Mouse (Mus musculus) gastrocnemius, adult 8-10 months (tissue): Measurements from ENCODE around the gene Cabp7. TPM values are rescaled to one million over a fixed set of nuclear protein-coding genes. Genes with fewer than 3 reads are reported as not detected.

Experiments
- DNase-seq, 2 experiments: peaks; one replicate each; pipeline ENCODE4 v3.0.0; 2022; ENCODE audit warnings: low spot score in 2 of 2
- total RNA-seq, 4 experiments: library from RNA; stranded (reverse); gene quantifications; 2 replicates each; pipeline ENCODE4 v1.2.4; 2022

Gene Cabp7
- total RNA-seq, 4 experiments from 2014 or later, result 0.10 to 0.12 TPM; not detected in 2

GRCm38 (mm10) chr11:4705178-4705577 is 41.4 kb downstream of the Cabp7 start:
- DNase-seq, result no peak

GRCm38 (mm10) chr11:4704072-4704964 is 42.3 kb downstream of the Cabp7 start, which contains the start of the genes Uqcr10 and Zmat5:
Gene Uqcr10, minus strand, starts transcription at chr11:4704342.
Gene Zmat5, plus strand, starts transcription at chr11:4704678.
- peak; percentile 80 to 88 for DNase-seq

DNA sequence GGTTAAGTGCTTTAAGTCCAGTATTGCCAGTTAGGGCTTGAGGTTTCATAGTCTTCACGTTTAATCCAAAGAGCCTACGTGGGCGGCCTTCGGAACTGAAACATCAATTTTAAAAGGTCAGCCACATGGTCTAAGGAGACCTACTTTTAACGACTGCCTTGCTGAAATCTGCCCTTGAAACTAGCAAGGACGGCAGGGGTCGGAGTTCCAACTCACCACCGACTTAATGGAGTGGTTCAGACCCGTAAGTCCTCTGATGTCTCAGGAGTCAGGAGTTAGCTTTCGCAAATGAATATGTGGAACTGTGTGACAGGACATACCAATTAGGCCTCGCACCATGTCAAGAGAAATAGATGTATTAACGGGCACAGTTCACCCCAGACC is 42.9 kb downstream of the Cabp7 start:
- no peak for DNase-seq

DNA sequence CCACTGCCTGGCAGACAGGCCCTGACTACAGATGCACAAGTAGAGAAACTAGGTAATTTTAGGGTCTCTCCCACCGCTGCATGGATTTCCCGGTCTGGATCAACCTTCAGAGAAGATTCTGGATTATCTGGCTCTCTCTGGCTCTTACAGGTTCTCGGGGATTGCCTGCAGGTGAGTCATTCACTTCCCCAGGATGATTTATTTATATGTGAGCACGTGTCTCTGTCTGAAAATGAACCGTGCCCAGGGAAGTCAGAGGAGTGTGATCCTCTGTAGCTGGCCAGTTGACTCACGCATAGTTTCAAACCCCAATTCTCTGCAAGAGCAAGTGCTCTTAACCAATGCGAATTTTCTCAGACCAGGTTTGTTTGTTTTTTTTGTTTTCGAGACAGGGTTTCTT is 45.9 kb downstream of the Cabp7 start:
- no peak for DNase-seq

DNA sequence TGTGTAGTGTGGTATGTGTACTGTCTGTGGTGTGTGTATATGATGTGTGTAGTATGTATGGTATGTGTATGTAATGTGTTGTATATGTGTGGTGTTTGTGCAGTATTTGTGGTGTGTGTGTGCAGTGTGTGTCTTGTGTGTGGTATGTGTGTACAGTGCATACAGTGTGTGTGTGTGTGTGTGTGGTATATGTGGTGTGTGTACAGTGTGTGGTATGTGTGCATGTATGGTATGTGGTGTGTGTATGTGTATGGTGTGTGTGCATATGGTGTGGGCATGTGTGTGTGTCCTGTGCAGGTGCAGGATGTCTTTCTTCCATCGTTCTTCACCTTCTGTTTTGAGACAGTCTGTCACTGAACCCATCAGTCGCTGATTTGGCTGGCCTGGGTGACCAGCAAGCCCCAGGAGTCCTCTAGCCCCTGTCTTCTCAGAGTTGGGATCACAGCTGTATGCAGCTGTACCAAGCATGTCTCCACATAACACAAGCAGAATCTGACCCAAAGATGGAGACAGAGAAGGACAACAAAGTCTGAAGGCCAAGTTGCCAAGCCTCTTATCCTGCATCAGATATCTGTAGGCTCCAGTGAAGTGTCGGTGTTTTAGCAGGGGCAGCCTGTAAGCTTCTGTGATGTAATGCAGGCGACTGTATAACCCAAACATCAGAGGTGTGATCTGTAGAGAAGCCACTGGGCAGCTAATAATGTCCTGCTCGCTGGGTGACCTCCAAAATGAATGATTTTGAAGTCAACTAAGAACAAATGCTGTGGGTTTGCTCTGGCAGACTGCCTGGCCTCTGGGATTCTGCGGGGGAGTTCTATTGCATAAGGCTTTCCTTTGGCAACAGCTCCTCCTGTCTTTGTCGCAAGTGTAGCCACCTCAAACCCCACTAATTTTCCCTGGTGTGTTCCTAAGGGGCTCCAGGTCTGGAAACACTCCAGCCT is 49.3 kb downstream of the Cabp7 start:
- no peak for DNase-seq

DNA sequence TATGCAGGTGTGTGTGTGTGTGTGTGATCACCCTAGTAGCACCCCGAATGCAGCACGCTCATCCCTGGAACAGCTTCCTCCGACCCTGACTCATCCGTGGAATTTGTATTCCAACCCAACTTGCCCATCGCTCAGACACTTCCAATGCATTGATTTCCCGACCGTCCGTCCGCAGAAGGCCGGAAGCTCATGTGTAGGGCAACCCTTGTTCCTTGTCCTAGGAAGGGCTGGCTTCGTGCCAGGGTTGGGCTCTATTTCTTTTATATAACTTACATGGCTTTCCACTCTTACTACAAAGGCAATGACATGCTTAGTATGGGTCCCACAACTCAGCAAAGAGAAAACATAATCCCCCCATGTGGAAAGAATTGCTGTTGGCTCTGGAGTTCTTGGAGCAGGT is 54.4 kb downstream of the Cabp7 start:
- DNase-seq, result no peak

GRCm38 (mm10) chr11:4691213-4691612 is 55.4 kb downstream of the Cabp7 start:
- DNase-seq, result no peak

DNA sequence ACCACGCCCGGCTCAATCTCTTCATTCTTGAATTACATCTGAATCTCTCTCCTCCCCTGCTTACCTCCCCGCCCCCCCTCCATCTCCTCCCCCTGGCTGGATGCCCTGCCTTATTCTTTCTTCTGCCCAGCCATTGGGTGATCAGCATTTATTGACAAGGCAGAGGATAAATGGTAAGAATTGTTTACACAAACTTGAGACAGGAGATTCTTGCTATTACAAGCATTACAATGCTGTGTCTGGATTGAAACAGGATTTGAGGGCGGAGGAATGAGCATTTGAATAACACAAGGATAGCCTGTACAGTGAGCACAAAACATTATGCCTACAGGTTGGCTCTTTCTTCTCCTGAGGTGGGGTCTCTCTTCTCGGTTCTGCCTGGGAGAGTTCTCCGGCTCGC is 56.2 kb downstream of the Cabp7 start:
- no peak for DNase-seq

DNA sequence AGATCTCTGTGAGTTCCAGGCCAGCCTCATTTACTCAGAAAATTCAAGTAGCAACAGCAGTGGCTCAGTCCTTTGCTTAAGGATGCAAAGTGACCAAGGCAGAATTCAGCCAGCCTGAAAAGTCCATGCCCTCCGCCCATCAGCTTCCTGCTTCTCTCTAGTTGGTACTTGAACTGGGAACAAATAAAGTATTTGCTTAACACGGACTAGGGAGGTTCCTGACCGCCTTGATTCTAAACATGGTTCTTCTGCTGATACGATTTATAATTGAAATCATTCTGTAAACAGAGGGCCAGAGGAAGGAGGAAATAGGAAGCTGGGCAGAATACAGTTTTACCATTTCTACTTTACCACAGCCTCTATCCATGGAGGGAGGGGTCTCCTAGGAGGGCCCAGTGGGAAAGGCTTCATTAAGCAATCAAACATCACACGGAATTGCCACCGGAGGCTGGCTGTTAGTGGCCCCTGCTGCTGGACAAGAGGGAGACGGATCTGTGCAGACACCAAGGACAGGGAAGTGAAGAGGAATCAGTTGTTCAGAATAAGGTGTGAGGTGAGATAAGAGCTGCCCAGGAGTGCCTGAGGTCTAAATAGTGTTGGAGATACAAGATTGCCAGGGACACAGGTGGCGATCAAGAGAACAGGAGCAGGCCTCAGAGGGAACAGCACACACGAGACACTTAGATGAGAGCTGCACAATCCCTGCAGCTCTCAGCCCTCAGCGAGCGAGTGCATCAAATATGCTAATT is 57.8 kb downstream of the Cabp7 start:
- no peak for DNase-seq

- DNase-seq, result no peak
Measured at GRCm38 (mm10) chr11:4687874-4688273, 58.7 kb downstream of the Cabp7 start.

DNA sequence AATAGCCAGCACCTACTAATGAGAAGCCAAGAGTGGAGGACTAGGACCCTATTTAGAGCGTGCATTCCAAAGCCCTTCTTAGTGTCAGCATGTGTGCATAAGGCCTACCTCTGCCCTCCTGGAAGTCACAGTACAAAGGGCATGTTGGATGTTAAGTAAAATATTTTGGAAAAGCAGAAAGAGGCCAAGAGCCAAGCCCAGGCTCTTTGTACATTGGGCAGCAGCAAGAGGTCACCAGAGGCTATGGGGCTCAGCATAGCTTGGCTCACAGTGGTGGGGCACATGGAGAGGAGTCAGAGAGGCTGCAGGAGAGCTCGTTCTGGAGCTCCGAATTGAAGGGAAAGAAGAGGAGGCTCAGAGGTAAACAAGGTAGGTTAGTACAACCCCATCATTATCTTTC is 59.6 kb downstream of the Cabp7 start:
- no peak for DNase-seq

Other genes starting within 250 kb of the Cabp7 start
- 10 to 100 TPM; 45.9 to 59.7 (median 51.7) TPM for gene Mtmr3, start 151.9 kb downstream of the Cabp7 start, total RNA-seq
- gene Gm11032, start 126.7 kb downstream of the Cabp7 start, total RNA-seq, result not detected
- 10 to 100 TPM; 15.6 to 18.7 (median 16.5) TPM for gene Ascc2, start 109.0 kb downstream of the Cabp7 start, total RNA-seq
- gene Uqcr10, start 42.4 kb downstream of the Cabp7 start, total RNA-seq, result 1,000 to 10,000 TPM in 1 of 4 experiments, 100 to 1,000 TPM in 3; 882 to 1,031 (median 959) TPM
- 10 to 100 TPM; 19.6 to 26.9 (median 24.7) TPM for gene Zmat5, start 42.1 kb downstream of the Cabp7 start, total RNA-seq
- gene Nf2, start 102.8 kb upstream of the Cabp7 start, total RNA-seq, result 10 to 100 TPM; 52.9 to 62.2 (median 56.1) TPM
- gene Nipsnap1, start 127.2 kb upstream of the Cabp7 start, total RNA-seq, result 1 to 10 TPM in 1 of 4 experiments, under 1 TPM in 3; 0.29 to 1.1 (median 0.71) TPM
- gene Thoc5, start 148.5 kb upstream of the Cabp7 start, total RNA-seq, result 10 to 100 TPM; 14.0 to 16.3 (median 15.3) TPM
- not detected for gene Nefh, start 201.3 kb upstream of the Cabp7 start, total RNA-seq
- gene Ap1b1, start 240.0 kb upstream of the Cabp7 start, total RNA-seq, result 10 to 100 TPM; 33.1 to 38.3 (median 37.8) TPM